Mouse (Mus musculus): ENCODE measurements around the gene Slc35g2.

The Slc35g2 gene

GRCm38 (mm10) chr9:100570626-100571233, at the start of gene Slc35g2:
Gene Slc35g2, minus strand, starts transcription at chr9:100571090.
- WGBS: under 1% methylated on average over 50 of the region's 55 CpGs

- 22% methylated on average over 11 of the region's 11 CpGs for WGBS
Observed at GRCm38 (mm10) chr9:100616947-100617346, 46.1 kb upstream of the Slc35g2 start.

GRCm38 (mm10) chr9:100613501-100614071, 42.7 kb upstream of the Slc35g2 start:
- WGBS: 67% methylated on average over 3 of the region's 3 CpGs

- WGBS: 14% methylated on average over 7 of the region's 7 CpGs
Observed at GRCm38 (mm10) chr9:100605985-100606554, 35.2 kb upstream of the Slc35g2 start.

GRCm38 (mm10) chr9:100605522-100605921, 34.6 kb upstream of the Slc35g2 start:
- WGBS: 87% methylated on average over 1 of the region's 1 CpGs

GRCm38 (mm10) chr9:100603156-100603555, 32.3 kb upstream of the Slc35g2 start:
- 58% methylated on average over 5 of the region's 5 CpGs for WGBS

- 61% methylated on average over 1 of the region's 1 CpGs for WGBS
Observed at GRCm38 (mm10) chr9:100602130-100602529, 31.2 kb upstream of the Slc35g2 start.

GRCm38 (mm10) chr9:100599761-100600328, 29.0 kb upstream of the Slc35g2 start:
- whole genome bisulfite sequencing: 30% methylated on average over 3 of the region's 3 CpGs

GRCm38 (mm10) chr9:100597546-100597945, 26.7 kb upstream of the Slc35g2 start, which contains the start of gene Stag1:
Gene Stag1, plus strand, starts transcription at chr9:100597798.
- WGBS: 77% methylated on average over 8 of the region's 8 CpGs

- WGBS: 88% methylated on average over 8 of the region's 8 CpGs
Observed at GRCm38 (mm10) chr9:100596317-100596716, 25.4 kb upstream of the Slc35g2 start.

- 28% methylated on average over 4 of the region's 4 CpGs for WGBS
Observed at GRCm38 (mm10) chr9:100590462-100590861, 19.6 kb upstream of the Slc35g2 start.

GRCm38 (mm10) chr9:100584031-100584430, 13.1 kb upstream of the Slc35g2 start:
- 94% methylated on average over 4 of the region's 4 CpGs for WGBS

GRCm38 (mm10) chr9:100582883-100583575, 12.1 kb upstream of the Slc35g2 start:
- 65% methylated on average over 13 of the region's 13 CpGs for WGBS

- WGBS: 63% methylated on average over 13 of the region's 13 CpGs
Observed at GRCm38 (mm10) chr9:100581543-100582492, 10.9 kb upstream of the Slc35g2 start.

GRCm38 (mm10) chr9:100580196-100580740, 9.4 kb upstream of the Slc35g2 start:
- 61% methylated on average over 20 of the region's 20 CpGs for WGBS

- WGBS: 24% methylated on average over 5 of the region's 5 CpGs
Observed at GRCm38 (mm10) chr9:100573942-100574341, 3.1 kb upstream of the Slc35g2 start.

GRCm38 (mm10) chr9:100573300-100573699, 2.4 kb upstream of the Slc35g2 start:
- 64% methylated on average over 2 of the region's 2 CpGs for WGBS

GRCm38 (mm10) chr9:100571511-100571910, 621 bp upstream of the Slc35g2 start:
- 65% methylated on average over 1 of the region's 1 CpGs for WGBS

GRCm38 (mm10) chr9:100569798-100570625, 878 bp downstream of the Slc35g2 start:
- 14% methylated on average over 32 of the region's 32 CpGs for WGBS

Data from cerebral cortex, adult 2 months (tissue).